Mouse (Mus musculus) olfactory bulb, adult 2 months (tissue): ENCODE results near the gene Hcn2. TPM values are rescaled to one million over a fixed set of nuclear protein-coding genes. Genes with fewer than 3 reads are reported as not detected.

Experiments used
- H3K27ac ChIP-seq: fragments of 200-500 bp; 2 replicates; pipeline ENCODE4 v1.5.1; 2012; ENCODE audit warnings: low read depth, low read length; ENCODE audit not compliant: insufficient read depth
- H3K4me1 ChIP-seq: fragments of 200-500 bp; 2 replicates; pipeline ENCODE4 v1.6.1; 2012; ENCODE audit warnings: low read length; ENCODE audit not compliant: control insufficient read depth, insufficient read depth
- H3K4me3 ChIP-seq: fragments of 200-500 bp; 2 replicates; pipeline ENCODE4 v1.5.1; 2012; ENCODE audit warnings: mild to moderate bottlenecking, low read depth, low read length, moderate library complexity; ENCODE audit not compliant: insufficient read depth
- CTCF ChIP-seq: fragments of 200-500 bp; IDR thresholded peaks from 2 replicates; pipeline ENCODE4 v1.5.1; 2012; ENCODE audit warnings: low read depth, mild to moderate bottlenecking, low read length, moderate library complexity; ENCODE audit not compliant: insufficient read depth
- POLR2A ChIP-seq: fragments of 200-500 bp; IDR thresholded peaks from 2 replicates; pipeline ENCODE4 v1.6.1; 2012; ENCODE audit warnings: mild to moderate bottlenecking, low read depth, low read length, moderate library complexity; ENCODE audit not compliant: insufficient read depth
- WGBS: fragments of 180-500 bp; shearing (Covaris S2); methylation state at CpG from one replicate; pipeline ENCODE4 v1.1.7; 2018; 5-methylcytosine and 5-hydroxymethylcytosine counted together
- polyA plus RNA-seq: library from polyadenylated mRNA; stranded (reverse); fragments of >200 nt; gene quantifications from 2 replicates; pipeline ENCODE4 v1.2.4, GENCODE M21; 2012; ENCODE audit warnings: low replicate concordance; ENCODE audit not compliant: missing spikeins, insufficient read depth, insufficient read length

Hcn2 gene
- polyA plus RNA-seq, 1 experiment: not detected

DNA sequence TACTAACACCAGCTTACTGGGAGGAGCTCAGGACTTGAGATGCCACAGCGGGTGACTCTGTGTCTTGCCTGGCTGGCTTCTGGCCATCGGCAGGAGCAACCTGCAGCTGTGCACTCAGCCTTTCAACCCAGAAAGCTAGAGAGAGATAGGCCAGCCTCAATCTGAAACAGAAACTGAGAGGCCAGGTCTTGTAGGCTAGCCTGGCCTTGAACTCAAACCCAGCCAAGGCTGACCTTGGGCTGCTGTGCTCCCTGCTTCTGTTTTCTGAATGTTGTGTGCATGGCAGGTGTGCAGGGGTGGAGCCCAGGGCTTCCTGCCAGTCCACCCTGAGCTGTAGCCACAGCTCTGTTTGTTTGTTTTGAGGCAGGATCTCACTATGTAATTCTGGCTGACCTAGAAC is 56.8 kb downstream of the Hcn2 start:
- TF ChIP-seq CTCF: no peak
- no peak for TF ChIP-seq POLR2A
- WGBS: 94% methylated on average over 2 of the region's 2 CpGs

DNA sequence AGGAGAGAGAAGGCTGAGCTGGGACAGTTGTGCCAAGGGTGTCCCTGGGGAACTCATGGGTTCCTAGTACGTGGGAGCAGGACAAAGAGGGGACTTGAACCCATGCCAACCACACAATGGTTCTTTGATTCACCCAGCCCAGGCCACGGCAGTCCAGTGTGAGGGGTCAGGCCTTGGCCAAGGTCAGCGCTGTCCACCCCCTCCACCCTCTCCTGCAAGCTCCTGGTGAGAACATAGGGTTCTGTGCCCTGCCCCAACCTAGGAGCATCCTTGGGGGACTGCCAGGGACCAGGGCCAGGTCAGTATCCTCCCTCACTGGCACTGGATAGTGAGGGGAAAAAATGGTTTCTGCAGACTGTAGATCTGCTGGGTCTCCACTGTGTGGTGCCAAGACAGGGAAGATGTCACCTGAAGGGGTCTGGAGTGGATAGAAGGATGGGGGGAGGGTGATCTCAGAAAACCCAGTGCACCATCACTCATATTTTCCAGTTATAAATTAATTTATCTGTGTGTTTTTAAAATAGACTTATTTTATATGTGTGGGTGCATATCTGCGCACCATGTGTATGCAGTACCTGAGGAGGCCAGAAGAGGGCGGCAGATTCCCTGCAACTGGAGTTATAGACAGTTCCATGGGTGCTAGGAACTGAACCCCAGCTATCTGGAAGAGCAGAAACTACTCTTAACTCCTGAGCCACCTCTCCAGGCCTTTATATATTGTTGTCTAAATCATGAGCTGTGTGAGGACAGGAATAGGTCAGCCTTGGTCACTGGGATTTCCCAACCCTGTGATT is 58.2 kb downstream of the Hcn2 start:
- Histone ChIP-seq H3K4me3 (no peak overlapping the region), H3K27ac (no peak overlapping the region), H3K4me1 (peaks cover 5% of the 10 kb centered on the region)
- no peak for TF ChIP-seq CTCF
- no peak for TF ChIP-seq POLR2A
- WGBS: 55% methylated on average over 5 of the region's 5 CpGs

More for the DNA sequence above, 56.8 kb downstream of the Hcn2 start:
- Histone ChIP-seq H3K4me3 (no peak overlapping the region), H3K4me1 (peaks cover 7% of the 10 kb centered on the region), H3K27ac (no peak overlapping the region)

DNA sequence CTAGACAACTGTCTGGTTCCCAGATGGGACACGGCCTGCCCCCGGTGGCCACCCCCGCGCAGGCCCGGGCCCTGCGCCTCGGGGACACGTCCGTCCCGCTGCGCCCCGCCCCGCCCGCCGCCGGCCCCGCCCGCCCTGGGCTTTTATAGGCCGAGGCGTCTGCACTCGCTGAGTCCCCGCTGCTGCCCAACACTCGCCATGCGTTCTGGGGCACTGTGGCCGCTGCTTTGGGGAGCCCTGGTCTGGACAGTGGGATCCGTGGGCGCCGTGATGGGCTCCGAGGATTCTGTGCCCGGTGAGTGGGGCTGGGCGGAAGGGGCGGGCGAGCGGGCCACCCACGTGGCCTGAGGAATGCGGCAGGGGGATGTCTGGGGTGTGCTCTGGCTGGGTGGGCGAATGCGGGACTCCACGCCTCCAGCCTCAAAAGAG is 60.7 kb downstream of the Hcn2 start, which contains the start of gene Fstl3:
Gene Fstl3, plus strand, starts transcription at position 170 of the 429 bp plus-strand sequence.
- WGBS: 10% methylated on average over 39 of the region's 39 CpGs
- H3K4me1 ChIP-seq: peaks cover 24% of the 10 kb centered on the region
- no peak within 1 kb of the TSS for H3K4me3 ChIP-seq
- TF ChIP-seq POLR2A (no peak), CTCF (no peak)
- H3K27ac ChIP-seq: no peak within 1 kb of the TSS

DNA sequence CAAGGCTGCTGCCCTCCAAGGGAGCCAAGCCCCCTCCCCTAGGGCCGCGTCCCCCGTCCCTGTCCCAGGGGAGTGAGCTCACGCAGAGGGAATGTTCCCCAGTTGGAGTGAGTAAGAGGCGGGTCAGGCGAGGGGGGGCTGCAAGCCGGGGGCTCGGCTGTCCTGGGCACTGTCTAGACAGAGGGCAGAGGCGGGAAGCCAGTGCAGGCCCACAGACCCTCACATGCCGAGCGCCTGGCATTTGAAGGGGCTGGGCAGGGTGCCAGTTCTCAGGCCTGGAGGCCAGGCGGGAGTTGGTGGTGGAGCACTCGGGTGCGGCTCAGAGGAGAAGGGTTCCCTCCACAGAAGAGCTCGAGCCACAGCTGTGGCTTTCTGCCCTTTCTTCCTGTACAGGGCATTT is 61.6 kb downstream of the Hcn2 start:
- no peak for TF ChIP-seq CTCF
- no peak for TF ChIP-seq POLR2A
- no peak overlapping the region for H3K4me3 ChIP-seq
- 32% methylated on average over 15 of the region's 15 CpGs for WGBS

DNA sequence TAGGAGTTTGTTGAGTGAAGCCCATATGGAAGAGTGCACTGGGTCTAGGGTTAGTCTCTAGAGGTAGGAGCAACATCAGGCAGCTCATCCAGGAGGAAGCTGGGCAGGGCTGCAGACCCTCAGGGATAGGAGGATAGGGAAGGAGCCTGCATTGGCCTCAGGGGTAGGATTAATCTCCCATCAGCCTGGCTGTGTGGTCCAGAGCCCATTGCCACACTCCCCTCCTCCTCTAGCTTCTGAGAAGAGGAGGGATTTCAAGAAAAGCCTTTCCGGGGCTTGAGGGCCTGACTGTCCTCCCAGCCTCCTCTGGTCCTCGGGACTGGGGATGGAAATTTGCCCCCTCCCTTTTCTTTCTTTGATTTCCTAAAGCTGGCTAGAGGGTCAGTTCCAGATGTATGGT is 62.8 kb downstream of the Hcn2 start:
- no peak overlapping the region for H3K4me3 ChIP-seq
- H3K4me1 ChIP-seq: peaks cover 25% of the 10 kb centered on the region
- WGBS: 16% methylated on average over 2 of the region's 2 CpGs
- no peak overlapping the region for H3K27ac ChIP-seq
- TF ChIP-seq CTCF: no peak
- TF ChIP-seq POLR2A: no peak

More for the DNA sequence above, 61.6 kb downstream of the Hcn2 start:
- Histone ChIP-seq H3K4me1 (peaks cover 24% of the 10 kb centered on the region), H3K27ac (no peak overlapping the region)

DNA sequence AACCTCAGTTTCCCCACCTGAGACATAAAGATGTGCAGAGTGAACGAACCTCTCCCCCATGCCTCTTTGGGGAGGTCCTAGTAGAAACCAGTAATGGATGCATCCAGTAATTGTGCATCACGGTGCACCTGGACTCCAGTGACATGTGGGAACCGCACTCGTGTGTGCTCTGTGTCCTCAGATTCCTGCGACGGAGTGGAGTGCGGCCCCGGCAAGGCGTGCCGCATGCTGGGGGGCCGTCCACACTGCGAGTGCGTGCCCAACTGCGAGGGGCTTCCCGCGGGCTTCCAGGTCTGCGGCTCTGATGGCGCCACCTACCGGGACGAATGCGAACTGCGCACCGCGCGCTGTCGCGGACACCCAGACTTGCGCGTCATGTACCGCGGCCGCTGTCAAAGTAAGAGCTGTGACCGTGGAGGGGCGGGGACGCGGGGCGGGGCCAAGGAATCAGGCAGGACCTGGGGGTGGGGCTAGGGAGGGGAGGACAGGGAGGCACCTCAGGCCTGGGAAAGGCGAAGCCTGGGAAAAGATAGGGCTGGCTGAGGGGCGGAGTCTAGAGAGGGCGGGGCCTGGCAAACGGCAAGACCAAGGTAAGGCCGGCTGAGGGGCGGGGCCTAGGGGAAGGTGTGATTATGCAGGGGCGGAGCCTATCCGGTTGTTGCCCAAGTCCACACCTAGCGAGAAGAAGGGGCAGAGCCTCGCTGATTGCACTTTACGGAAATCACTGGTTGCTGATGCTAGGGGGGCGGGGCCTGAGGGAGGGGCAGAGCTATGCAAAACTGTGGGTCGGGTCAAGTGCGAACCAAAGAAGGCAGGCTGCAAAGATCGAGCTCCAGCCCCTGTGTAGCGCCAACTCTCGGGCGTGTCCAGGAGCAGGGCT is 63.6 kb downstream of the Hcn2 start:
- peak overlapping the region; percentile 56 for H3K4me3 ChIP-seq
- TF ChIP-seq CTCF: peak; percentile 95
- no peak for TF ChIP-seq POLR2A
- H3K27ac ChIP-seq: no peak overlapping the region
- H3K4me1 ChIP-seq: peaks cover 28% of the 10 kb centered on the region
- WGBS: 1% methylated on average over 55 of the region's 55 CpGs

DNA sequence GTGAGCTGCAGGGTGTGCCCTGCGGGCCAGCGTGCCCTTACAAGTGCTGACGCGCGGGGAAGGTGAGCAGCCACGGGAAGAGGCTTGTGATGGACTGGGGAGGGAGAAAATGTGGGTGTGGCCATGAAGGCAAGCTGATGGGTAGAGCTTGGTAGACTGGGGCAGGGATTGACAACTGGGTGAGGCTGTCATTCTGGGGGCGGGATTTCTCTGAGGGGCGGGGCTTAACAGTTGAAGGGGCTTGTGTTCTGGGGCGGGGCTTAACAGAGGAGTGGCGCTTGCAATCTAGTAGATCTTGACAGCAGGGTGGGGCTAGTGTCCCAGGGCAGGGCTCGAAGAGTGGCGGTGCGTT is 64.2 kb downstream of the Hcn2 start:
- H3K27ac ChIP-seq: no peak overlapping the region
- H3K4me3 ChIP-seq: peak overlapping the region; percentile 56
- 1% methylated on average over 13 of the region's 13 CpGs for WGBS
- TF ChIP-seq CTCF: no peak
- TF ChIP-seq POLR2A: no peak
- H3K4me1 ChIP-seq: peaks cover 28% of the 10 kb centered on the region

DNA sequence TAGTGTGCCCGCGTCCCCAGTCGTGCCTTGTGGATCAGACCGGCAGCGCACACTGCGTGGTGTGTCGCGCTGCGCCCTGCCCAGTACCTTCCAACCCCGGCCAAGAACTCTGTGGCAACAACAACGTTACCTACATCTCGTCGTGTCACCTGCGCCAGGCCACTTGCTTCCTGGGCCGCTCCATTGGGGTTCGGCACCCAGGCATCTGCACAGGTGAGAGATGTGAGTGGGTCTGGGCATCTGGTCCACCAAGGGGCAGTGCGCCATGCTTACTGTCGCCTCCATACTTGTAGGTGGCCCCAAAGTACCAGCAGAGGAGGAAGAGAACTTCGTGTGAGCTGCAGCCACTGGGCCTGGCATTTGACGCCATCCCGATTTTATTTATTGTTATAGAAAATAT is 64.7 kb downstream of the Hcn2 start:
- Histone ChIP-seq H3K4me1 (peaks cover 28% of the 10 kb centered on the region), H3K4me3 (peak overlapping the region; percentile 56), H3K27ac (no peak overlapping the region)
- WGBS: 39% methylated on average over 21 of the region's 21 CpGs
- TF ChIP-seq CTCF (no peak), POLR2A (no peak)

DNA sequence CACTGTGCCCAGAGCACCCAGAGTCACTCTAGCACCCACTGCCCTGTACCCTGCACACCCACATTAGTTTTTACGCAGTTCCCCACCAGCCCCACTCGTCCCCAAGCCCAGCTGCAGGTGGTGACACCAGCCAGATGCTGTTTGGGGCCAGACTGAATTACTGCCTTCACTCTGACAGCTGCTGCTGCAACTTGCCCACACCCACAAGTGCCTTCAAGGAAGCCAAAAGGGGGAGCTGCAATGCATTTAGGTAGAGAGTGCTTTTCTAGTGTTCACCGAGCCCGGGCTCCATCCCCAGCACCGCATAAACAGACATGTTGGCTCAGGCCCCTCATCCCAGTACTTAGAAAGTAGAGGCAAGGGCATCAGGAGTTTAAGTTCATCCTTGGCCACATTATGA is 65.5 kb downstream of the Hcn2 start:
- 45% methylated on average over 5 of the region's 5 CpGs for WGBS
- Histone ChIP-seq H3K27ac (no peak overlapping the region), H3K4me3 (no peak overlapping the region), H3K4me1 (peaks cover 28% of the 10 kb centered on the region)
- TF ChIP-seq CTCF (no peak), POLR2A (no peak)
